Mouse (Mus musculus) cerebellum, adult 2 months (tissue): Measurements from ENCODE around the gene Lrch4. TPM values are rescaled to one million over a fixed set of nuclear protein-coding genes. Genes with fewer than 3 reads are reported as not detected.
"Not testable (repeated sequence)": the region's sequence is repeated elsewhere in the genome, so short reads cannot be mapped to it uniquely, and the experiment has no call there.

Experiments used
- DNase-seq, 2 experiments: peaks; one replicate each; pipeline ENCODE4 v3.0.0; 2021
- H3K27ac ChIP-seq: fragments of 200-500 bp; 2 replicates; pipeline ENCODE4 v1.5.1; 2012; ENCODE audit warnings: low read length, control low read depth, inconsistent platforms; ENCODE audit not compliant: insufficient read depth
- H3K27me3 ChIP-seq: fragments of 200-500 bp; 2 replicates; pipeline ENCODE4 v1.6.1; 2012; ENCODE audit warnings: inconsistent platforms, mild to moderate bottlenecking, low read length, moderate library complexity; ENCODE audit not compliant: control insufficient read depth, insufficient read depth
- H3K4me1 ChIP-seq: fragments of 200-500 bp; 2 replicates; pipeline ENCODE4 v1.6.1; 2011; ENCODE audit warnings: low read length; ENCODE audit not compliant: control insufficient read depth, insufficient read depth
- H3K4me3 ChIP-seq: fragments of 200-500 bp; replicated peaks from 2 replicates; pipeline ENCODE3; 2011; ENCODE audit warnings: mild to moderate bottlenecking, low read depth, low read length, control low read depth; ENCODE audit not compliant: insufficient read depth
- CTCF ChIP-seq: fragments of 200-500 bp; IDR thresholded peaks from 2 replicates; pipeline ENCODE4 v1.5.1; 2011; ENCODE audit warnings: low read depth, mild to moderate bottlenecking, control low read depth, low read length, moderate library complexity, borderline replicate concordance; ENCODE audit not compliant: insufficient read depth
- POLR2A ChIP-seq: fragments of 200-500 bp; IDR thresholded peaks from 2 replicates; pipeline ENCODE4 v1.6.1; 2011; ENCODE audit warnings: low read length, control low read depth, borderline replicate concordance; ENCODE audit not compliant: insufficient read depth
- WGBS: fragments of 180-500 bp; shearing (Covaris S2); methylation state at CpG from one replicate; pipeline ENCODE4 v1.1.7; 2018; 5-methylcytosine and 5-hydroxymethylcytosine counted together
- polyA plus RNA-seq: library from polyadenylated mRNA; depleted of rRNA; stranded (reverse); fragments of >200 nt; gene quantifications from 2 replicates; pipeline ENCODE4 v1.2.3, GENCODE M21; 2012

The Lrch4 gene
- polyA plus RNA-seq, 1 experiment, result 14.4 TPM

- 29% methylated on average over 22 of the region's 23 CpGs for WGBS
- no peak for DNase-seq
- Histone ChIP-seq H3K27me3 (no peaks in the 10 kb centered on the region), H3K4me1 (peaks cover 3% of the 10 kb centered on the region; the same call in 1 of the 2 replicates), H3K4me3 (no peak overlapping the region), H3K27ac (no peak overlapping the region)
- TF ChIP-seq POLR2A, result no peak
These were observed 20.2 kb upstream of the Lrch4 start for GRCm38 (mm10) chr5:137608654-137609190.

DNA sequence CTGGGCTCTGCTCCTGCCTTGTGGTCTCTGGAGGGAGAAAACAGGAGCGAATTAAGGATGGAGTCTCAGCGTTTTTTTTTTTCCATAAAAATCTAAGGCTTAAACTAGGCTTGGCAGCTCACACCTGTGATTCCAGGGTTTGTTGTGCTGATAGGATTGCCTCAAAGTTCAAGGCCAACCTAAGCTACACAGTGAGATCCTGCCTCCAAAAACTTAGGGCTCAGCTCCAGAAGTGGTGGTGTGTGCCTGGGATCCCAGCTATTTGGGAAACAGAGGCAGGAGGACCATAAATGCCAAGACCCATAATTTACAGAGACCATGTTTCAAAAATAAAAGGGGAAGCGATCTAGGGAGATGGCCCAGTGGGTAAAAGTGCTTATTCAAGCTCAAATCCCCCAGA lies 19.6 kb upstream of the Lrch4 start:
- TF ChIP-seq CTCF (no peak), POLR2A (no peak)
- H3K4me3 ChIP-seq, result no peak overlapping the region
- 73% methylated on average over 3 of the region's 3 CpGs for WGBS
- H3K27ac ChIP-seq, result no peak overlapping the region
- no peaks in the 10 kb centered on the region for H3K27me3 ChIP-seq
- peaks cover 3% of the 10 kb centered on the region; the same call in 1 of the 2 replicates for H3K4me1 ChIP-seq
- DNase-seq, result no peak

DNA sequence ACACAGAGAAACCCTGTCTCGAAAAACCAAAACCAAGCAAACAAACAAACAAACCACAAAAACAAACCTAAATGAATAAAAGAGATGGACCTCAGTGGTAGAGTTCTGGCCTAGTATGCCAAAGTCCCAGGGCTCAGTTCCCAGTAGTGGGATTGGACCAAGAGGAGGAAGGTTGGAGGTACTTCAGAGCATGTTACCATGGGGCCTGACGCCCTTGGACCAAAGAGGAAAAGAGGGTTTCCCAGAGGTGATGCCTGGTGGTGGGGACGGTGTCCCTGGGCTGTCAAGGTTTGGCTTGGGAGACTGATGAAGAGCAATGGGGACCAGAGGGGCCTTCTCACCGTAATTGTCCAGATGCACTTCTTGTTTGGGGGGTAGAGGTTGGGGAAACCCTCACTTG lies 18.9 kb upstream of the Lrch4 start:
- DNase-seq, result no peak
- no peak overlapping the region for H3K27ac ChIP-seq
- H3K27me3 ChIP-seq, result no peaks in the 10 kb centered on the region
- 86% methylated on average over 4 of the region's 4 CpGs for WGBS
- no peak overlapping the region for H3K4me3 ChIP-seq
- peaks cover 3% of the 10 kb centered on the region; the same call in 1 of the 2 replicates for H3K4me1 ChIP-seq
- no peak for TF ChIP-seq POLR2A
- no peak for TF ChIP-seq CTCF

DNA sequence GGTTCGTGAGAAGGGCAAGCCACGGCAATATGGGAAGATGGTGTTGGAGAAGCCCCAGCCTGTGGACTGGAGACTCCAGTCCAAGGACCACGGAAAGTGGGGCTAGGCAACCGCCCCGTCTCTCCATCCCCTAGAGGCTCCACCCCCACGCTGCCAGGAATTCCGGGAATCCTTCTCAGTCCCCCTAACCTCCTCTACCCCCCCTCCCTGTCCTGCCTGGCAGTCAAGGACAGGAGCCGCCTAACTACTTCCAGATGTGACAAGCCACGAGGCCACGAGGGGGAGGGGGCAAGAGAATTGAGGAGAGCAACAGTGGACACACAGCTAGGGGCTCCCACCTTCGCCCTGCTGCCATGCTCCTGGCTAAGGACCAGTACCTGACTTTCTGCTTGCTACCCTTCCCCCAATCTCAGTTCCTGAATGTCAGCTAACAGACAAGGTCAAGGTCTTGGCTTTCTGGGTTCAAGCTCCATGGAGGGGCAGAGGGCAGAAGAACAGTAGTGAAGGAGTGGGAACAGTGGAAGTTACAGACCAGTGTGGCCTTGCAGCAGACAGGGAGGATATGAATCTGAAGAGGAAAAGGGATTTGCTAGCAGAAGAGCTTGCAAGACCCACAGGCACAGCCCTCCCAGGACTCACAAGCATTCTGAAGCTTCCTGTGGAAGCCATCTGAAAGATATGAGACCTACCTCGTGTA lies 18.2 kb upstream of the Lrch4 start:
- Histone ChIP-seq H3K4me3 (no peak overlapping the region), H3K27me3 (no peaks in the 10 kb centered on the region), H3K27ac (no peak overlapping the region), H3K4me1 (peaks cover 3% of the 10 kb centered on the region; the same call in 1 of the 2 replicates)
- TF ChIP-seq CTCF (no peak), POLR2A (no peak)
- DNase-seq, result no peak
- WGBS, result 25% methylated on average over 12 of the region's 12 CpGs

- H3K27ac ChIP-seq, result no peak overlapping the region
- WGBS, result 14% methylated on average over 6 of the region's 6 CpGs
- no peak overlapping the region for H3K4me3 ChIP-seq
- DNase-seq, result no peak
- no peaks in the 10 kb centered on the region for H3K27me3 ChIP-seq
- TF ChIP-seq CTCF (no peak), POLR2A (no peak)
- H3K4me1 ChIP-seq, result peaks cover 3% of the 10 kb centered on the region; the same call in 1 of the 2 replicates
These were observed 17.7 kb upstream of the Lrch4 start for GRCm38 (mm10) chr5:137611245-137611602.

DNA sequence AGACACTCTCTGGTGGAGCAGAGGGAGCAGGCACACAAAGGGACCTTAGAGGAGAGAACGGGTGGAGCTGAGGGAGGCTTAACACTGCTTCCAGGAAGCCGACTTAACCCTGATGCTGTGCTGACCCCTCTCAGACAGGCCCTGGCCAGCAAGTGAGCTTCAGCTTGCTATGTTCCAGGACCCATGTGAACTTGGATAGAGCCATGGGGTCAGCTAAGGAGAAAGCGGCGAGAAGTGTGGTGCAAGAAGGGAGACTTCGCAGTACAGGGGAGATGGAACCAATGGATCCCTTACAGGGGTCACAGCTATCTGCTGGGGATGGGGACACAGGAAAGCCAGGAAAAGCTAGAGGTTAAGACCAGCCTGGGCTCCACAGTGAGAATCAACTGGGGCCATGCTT lies 15.8 kb upstream of the Lrch4 start:
- DNase-seq, result no peak
- Histone ChIP-seq H3K4me3 (no peak overlapping the region), H3K27ac (no peak overlapping the region), H3K27me3 (no peaks in the 10 kb centered on the region), H3K4me1 (0 out of 2 replicates have a peak, but pooled peaks cover 2% of the 10 kb centered on the region)
- WGBS, result 71% methylated on average over 5 of the region's 5 CpGs
- TF ChIP-seq CTCF (no peak), POLR2A (no peak)

- DNase-seq, result no peak
- 70% methylated on average over 11 of the region's 11 CpGs for WGBS
These were observed 15.4 kb upstream of the Lrch4 start, which contains the start of gene Pcolce for GRCm38 (mm10) chr5:137613550-137613949. TSS of gene Pcolce (minus strand) at chr5:137613784.

DNA sequence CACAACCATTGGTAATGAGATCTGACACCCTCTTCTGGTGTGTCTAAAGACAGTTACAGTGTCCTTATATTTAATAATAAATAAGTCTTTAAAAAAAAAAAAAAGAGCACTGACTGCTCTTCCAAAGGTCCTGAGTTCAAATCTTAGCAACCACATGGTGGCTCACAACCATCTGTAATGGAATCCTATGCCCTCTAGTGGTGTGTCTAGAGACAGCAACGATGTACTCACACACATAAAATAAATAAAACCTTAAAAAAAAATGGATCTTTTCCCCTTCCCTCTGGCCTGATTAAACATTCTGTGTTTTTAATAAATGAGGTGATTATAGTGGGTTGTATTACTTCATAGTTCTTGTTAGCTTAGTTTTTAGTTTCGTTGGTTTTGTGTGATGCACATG lies 14.0 kb upstream of the Lrch4 start:
- not testable (repeated sequence) for H3K4me3 ChIP-seq, H3K27me3 ChIP-seq, H3K4me1 ChIP-seq, H3K27ac ChIP-seq, DNase-seq
- WGBS, result 89% methylated on average over 2 of the region's 2 CpGs

More at GRCm38 (mm10) chr5:137613550-137613949, 15.4 kb upstream of the Lrch4 start, which contains the start of gene Pcolce:
- TF ChIP-seq POLR2A (no peak), CTCF (no peak)
- Histone ChIP-seq H3K27me3 (no peaks in the 10 kb centered on the region), H3K27ac (no peak within 1 kb of the TSS), H3K4me1 (no peaks in the 10 kb centered on the region), H3K4me3 (no peak within 1 kb of the TSS)

DNA sequence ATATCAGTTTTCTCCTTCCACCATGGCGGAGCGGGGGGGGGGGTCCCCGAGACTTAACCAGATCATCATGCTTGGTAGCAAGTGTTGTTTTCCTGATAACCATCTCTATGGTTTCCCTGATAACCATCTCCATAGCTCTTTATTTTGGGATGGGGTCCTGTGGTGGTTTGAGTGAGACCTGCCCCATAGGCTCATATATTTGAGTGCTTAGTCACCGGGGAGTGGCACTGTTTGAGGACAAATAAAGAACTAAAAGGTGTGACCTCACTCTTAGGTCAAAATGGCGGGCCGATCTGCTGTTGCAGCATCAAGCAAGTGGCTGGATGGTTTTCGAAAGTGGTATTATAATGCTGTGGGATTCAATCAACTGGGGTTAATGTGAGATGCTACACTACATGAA lies 13.6 kb upstream of the Lrch4 start:
- no peak overlapping the region for H3K27ac ChIP-seq
- no peak overlapping the region for H3K4me3 ChIP-seq
- WGBS, result 87% methylated on average over 7 of the region's 7 CpGs
- DNase-seq, result no peak
- no peaks in the 10 kb centered on the region for H3K27me3 ChIP-seq
- TF ChIP-seq POLR2A (no peak), CTCF (no peak)
- H3K4me1 ChIP-seq, result no peaks in the 10 kb centered on the region
